Mouse (Mus musculus): Measurements from ENCODE around the gene Snrpd3. TPM values are rescaled to one million over a fixed set of nuclear protein-coding genes. Genes with fewer than 3 reads are reported as not detected.
"Not testable (repeated sequence)": the region's sequence is repeated elsewhere in the genome, so short reads cannot be mapped to it uniquely, and the experiment has no call there.

Snrpd3 gene
- total RNA-seq (2021) = 10 to 100 TPM; 66.2 to 80.3 TPM
- long read RNA-seq, experiment 1, transcript Snrpd3-201 (4 exons, 3,036 nt) = major isoform, 13 of 24 reads
- long read RNA-seq, experiment 1, partial matches to known transcripts = 10 of 24 reads
- long read RNA-seq, experiment 1, other reads (novel, unspliced or antisense) = 1 of 24 reads
- long read RNA-seq, experiment 2, transcript Snrpd3-201 (4 exons, 3,036 nt) = major isoform, 14 of 23 reads
- long read RNA-seq, experiment 2, partial matches to known transcripts = 9 of 23 reads
- long read RNA-seq, experiment 2, other reads (novel, unspliced or antisense) = 0 of 23 reads

DNA sequence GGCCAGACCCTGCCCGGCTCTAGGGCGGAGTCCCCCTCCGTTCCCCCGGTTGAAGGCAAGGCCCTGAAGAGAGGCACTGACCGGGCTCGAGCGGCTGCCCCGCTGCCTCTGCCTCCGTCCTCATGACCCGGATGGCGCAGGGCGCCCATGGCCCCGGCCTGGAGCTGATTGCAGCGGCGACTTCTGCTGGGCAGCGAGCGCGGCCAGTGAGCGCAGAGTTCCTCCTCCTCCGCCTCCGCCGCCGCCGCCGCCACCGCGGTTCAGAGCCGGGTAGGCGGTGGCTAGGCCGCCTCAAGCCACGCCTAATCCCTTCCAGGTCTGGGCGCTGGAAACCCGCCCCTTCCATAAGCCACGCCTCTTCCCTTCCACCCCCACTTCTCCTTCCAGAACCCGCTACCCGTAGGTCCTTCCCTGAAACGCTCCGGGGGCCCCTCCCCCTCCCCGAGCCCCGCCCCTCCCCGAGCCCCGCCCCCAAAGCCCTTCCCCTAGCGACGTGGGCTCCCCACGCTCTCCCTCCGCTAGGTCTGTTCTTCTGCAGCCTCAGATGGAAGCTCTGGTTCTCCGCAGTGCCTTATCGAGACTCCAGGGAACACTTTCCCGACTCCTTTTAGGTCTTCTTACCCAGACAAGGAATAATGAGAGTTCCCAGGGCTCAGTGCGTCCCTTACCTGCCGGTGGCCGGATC, at the start of gene Snrpd3:
Snrpd3 (plus strand) TSS at position 479 of the 685 bp plus-strand sequence.
- DNase-seq = peak; percentile 92 to 98

DNA sequence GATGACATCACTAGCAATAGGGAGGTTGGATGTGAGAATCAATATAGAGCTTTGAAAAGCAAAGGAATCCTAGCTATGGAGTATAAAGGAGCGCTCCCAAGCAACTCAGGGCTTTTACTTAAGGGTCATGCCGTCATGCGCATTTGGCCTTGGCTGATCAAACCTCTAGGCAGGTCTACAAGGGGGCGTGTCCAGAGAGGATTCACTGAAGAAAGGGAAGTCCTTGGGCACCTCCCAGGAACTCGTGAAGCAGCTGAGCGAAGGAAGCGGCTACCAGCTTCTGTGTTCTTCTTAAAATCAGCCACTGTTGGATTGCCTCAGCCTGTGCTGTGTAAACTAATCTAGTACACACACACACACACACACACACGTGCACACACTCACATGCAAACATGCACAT, 43.9 kb upstream of the Snrpd3 start:
- no peak for DNase-seq

GRCm38 (mm10) chr10:75474571-75474970, 42.8 kb upstream of the Snrpd3 start:
- DNase-seq = no peak

GRCm38 (mm10) chr10:75475139-75475850, 42.1 kb upstream of the Snrpd3 start:
- DNase-seq = not testable (repeated sequence)

DNA sequence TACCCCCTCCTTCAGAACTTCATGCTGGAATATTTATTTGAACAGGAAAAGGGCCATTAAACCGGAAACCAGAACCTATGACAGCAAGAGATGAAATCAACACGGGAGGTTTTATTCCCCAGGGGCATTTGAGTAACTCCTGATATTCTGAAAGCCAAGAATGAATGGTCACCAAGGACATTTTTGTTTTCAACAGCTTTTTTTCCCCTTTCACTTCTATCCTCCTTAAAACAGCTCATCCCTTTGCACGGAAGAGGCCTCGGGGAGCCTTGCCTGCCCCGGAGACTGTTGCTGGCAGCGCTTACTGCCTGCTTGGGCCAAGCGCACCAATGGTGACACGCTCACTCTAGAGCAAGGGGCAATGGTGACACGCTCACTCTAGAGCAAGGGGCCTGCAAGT, 40.3 kb upstream of the Snrpd3 start:
- peak in 1 of 2 experiments; percentile 47 for DNase-seq

GRCm38 (mm10) chr10:75479955-75480354, 37.4 kb upstream of the Snrpd3 start:
- no peak for DNase-seq

DNA sequence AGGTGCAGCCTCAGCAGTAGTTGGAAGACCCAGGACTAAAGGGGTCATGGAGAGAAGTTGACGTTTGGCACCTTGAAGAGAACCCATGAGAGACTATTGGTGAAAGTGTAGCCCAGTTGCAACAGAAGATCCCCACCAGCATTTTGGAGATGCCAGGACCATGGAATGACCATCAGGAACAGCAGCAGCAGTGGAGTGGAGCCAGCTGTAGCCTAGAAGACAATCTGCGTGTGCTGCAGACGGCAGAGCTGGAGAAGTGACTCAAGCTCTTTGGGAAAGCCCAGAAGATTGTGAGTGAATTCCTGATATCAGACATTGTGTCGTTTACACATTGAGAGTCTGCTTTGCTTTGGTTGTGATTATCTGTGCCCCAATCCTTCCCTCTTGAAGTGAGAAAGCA, 35.6 kb upstream of the Snrpd3 start:
- no peak for DNase-seq

DNA sequence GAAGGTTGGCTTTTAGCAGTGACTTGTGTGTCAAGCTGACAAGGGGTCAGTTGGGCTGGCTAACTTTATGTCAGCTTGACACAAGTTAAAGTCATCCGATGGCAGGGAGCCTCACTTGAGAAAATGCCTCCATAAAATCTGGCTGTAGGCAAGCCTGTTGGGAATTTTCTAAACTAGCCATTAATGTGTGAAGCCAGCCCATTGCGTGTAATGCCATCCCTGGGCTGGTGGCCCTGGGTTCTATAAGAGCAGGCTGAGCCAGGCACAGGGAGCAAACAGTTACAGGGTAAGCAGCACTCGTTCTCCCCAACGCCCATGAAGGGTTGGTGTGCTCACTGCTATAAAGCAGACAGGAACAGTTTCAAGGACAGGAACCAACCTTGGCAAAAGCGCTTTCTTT, 35.1 kb upstream of the Snrpd3 start:
- no peak for DNase-seq

- DNase-seq = no peak
Observed at GRCm38 (mm10) chr10:75482919-75483483, 34.4 kb upstream of the Snrpd3 start.

DNA sequence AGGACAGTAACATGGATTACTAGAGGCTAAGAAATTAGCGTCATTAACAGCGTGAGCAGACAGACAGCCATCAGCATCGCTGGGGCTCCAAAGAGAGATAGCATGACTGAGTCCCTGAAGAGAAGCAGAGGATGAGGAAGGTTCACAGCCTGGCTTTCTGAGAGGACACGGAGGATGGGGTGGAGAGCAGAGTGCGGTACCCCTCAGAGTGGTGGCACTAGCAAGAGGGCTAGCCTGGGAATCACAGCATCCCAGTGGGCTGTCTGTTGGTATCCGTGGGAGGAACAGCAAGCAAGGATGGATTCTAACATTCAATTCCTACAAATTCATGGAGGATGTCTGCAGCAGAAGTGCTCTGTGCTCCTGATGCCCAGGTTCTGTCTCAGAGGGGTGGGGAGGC, 33.3 kb upstream of the Snrpd3 start:
- DNase-seq = no peak

DNA sequence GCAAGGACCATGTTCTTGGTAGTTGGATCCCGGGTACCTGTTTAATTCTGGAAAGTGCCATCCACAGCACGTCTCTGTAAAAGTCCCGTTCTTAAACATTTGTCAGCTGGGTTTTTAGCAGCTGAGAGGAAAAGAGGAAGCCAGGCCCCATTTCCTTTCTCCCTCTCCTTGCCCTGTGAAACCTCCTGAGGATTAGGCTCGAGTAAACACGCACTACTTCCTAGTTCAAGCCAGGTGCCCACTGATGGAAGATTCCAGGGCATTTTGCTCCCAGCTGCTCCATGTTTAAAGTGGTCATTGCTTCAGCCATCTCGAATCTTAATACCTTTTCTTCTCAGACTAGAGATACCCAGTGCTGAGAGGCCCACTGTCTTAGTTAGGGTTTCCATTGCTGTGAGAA, 32.6 kb upstream of the Snrpd3 start:
- DNase-seq = no peak

- peak; percentile 78 to 94 for DNase-seq
Observed at GRCm38 (mm10) chr10:75486086-75486979, 31.0 kb upstream of the Snrpd3 start.

DNA sequence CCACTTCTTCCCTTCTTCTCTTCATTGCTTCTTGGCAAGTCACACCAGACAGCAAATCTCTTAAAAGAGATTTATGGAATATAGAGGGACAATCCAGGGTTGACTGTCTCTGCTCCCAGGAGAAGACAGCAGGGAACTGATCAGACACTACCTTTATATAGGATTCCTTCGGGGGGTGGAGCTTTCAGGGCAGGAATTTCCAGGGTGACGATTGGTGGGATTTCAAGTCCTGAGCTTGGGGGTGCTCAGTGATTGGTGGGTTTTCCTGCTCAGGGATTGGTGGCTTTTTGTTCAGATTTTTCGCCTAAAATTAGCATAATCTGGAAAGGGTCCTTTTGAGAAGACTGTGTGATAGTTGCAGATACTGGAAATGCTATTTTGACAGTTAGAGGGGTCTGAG, 30.2 kb upstream of the Snrpd3 start:
- DNase-seq = no peak

GRCm38 (mm10) chr10:75489522-75489921, 27.8 kb upstream of the Snrpd3 start:
- no peak for DNase-seq

DNA sequence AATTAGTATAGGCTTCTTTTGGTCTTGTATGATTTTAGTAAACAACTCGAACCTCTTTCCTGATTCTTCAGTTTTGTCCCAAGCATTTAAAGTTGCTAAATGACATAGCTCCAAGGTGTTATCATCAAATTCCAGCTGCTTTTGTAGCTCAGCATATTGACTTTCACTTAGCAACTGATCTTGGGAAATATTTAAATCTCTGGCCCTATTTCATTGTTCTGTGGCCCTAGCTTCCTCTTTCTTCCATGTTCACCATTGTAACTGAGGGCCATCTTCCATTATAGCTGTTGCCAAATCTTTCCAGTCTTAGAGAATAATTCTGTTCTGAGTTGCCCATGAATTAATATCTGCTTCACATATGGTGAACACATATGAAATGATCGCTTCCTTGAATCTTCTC, 26.6 kb upstream of the Snrpd3 start:
- no peak for DNase-seq

DNA sequence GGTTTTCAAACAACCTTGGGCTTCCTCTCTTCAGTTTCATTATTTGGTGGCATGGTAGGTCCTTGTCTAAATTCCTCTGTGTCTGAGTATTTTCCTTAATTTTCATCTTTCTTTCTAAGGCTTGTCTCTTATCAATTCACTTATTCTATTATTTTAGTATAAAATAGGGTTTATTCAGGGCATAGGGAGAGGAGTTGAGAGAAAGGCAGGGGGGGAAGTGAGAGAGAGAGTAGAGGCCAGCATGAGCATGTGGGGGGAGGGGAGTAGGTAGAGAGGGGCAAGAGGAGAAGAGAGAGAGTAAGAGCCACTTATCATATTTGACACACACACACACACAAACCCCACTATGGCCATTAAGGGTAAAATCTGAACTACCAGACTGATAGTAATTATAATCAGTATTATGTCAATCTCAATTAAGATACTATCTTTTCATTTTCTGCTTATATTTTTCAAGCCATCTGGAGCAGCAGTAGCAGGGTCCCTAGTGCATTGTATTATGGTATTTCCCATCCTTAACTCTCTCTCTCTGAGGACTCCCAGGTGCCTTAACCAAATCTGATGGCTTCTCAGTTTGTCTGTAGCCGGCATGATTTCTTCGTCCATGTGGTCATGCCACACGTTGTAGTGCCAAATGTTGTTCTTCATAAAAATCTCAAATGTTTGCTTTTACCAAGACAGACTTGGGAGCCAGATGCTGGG, 26.0 kb upstream of the Snrpd3 start:
- DNase-seq = no peak

DNA sequence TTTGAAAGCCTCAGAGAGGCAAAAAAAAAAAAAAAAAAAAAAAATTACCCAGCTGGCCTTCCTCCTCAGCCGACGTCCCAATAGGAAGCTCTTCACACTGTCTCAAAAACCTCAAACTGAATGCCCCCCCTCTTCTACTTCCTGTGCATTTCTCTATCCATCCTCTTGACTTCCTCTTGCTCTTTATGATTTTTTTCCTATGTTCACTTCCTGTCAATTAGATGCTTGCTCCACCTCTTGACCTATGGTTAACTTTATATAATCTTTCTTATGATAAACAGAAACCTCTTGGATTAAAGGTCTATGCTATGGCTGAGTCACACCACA, 25.5 kb upstream of the Snrpd3 start:
- no peak for DNase-seq

GRCm38 (mm10) chr10:75495304-75495703, 22.0 kb upstream of the Snrpd3 start:
- DNase-seq = peak; percentile 58 to 75

GRCm38 (mm10) chr10:75495921-75496320, 21.4 kb upstream of the Snrpd3 start:
- no peak for DNase-seq

- not testable (repeated sequence) for DNase-seq
Observed at GRCm38 (mm10) chr10:75499214-75499613, 18.1 kb upstream of the Snrpd3 start.

- DNase-seq = no peak
Observed at GRCm38 (mm10) chr10:75499791-75500190, 17.6 kb upstream of the Snrpd3 start.
